Comparison of ENCODE assay signal across 24 mouse cellular contexts in the genomic region with DNA sequence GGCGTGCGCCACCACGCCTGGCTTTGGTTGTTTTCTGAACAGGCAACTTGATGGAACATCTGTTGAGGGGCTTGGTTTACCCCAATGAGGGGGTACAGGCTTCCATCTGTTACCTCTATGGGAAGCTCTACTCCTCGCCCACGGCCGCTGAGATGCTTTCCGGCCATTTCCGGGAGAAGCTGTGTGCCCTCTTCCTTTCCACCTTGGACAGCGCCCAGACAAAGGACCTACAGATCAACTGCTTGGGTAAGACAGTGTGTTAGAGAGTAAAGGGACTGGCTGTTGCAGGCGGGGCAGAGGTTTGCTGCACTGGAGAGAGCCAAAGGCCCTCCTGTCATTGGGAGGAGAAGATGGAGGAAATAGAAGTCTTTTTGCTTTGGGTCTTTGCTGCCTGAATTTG. TPM values are rescaled to one million over a fixed set of nuclear protein-coding genes. Genes with fewer than 3 reads are reported as not detected.
DNase-seq lines count a peak whose midpoint lies in the region; ATAC-seq lines count a peak whose summit lies in the region.
"Had no signal": no experiment of that assay in that cellular context is flagged by ENCODE, and none has a peak within 500 bp of the region (broad histone marks: within the 10 kb centered on the region; RNA-seq: fewer than 3 reads in every experiment).

No protein-coding gene starts in this region.

- WGBS in midbrain, embryonic 11.5 days = 61% methylated on average over 10 of the region's 10 CpGs
- 66% methylated on average over 10 of the region's 10 CpGs for WGBS in midbrain, embryonic 15.5 days
- 54% methylated on average over 10 of the region's 10 CpGs for WGBS in embryonic facial prominence, embryonic 11.5 days
- WGBS in forebrain, embryonic 13.5 days = 69% methylated on average over 10 of the region's 10 CpGs

- no peaks in the 10 kb centered on the region for H3K27me3 ChIP-seq in midbrain, embryonic 11.5 days (ENCODE audit: control insufficient read depth, insufficient read depth, low read length)
- H3K27me3 ChIP-seq in midbrain, embryonic 15.5 days (replicated peaks) = no peaks in the 10 kb centered on the region
- H3K27me3 ChIP-seq in embryonic facial prominence, embryonic 11.5 days (ENCODE audit: control insufficient read depth, insufficient read depth, low read length) = no peaks in the 10 kb centered on the region
- no peaks in the 10 kb centered on the region for H3K27me3 ChIP-seq in forebrain, embryonic 13.5 days
- H3K27me3 ChIP-seq: embryonic facial prominence, embryonic 13.5 days; hindbrain, embryonic 15.5 days; midbrain, embryonic 13.5 days had no signal

- no peak overlapping the region for H3K9ac ChIP-seq in midbrain, embryonic 11.5 days (ENCODE audit: low read length)
- H3K9ac ChIP-seq in midbrain, embryonic 15.5 days = no peak overlapping the region
- H3K9ac ChIP-seq in embryonic facial prominence, embryonic 11.5 days (replicated peaks; ENCODE audit: low read length) = no peak overlapping the region
- H3K9ac ChIP-seq in forebrain, embryonic 13.5 days = no peak overlapping the region
- H3K9ac ChIP-seq: embryonic facial prominence, embryonic 13.5 days; hindbrain, embryonic 15.5 days; liver, embryonic 14.5 days; midbrain, embryonic 13.5 days had no signal

- H3K4me3 ChIP-seq in midbrain, embryonic 11.5 days (ENCODE audit: low read depth, low read length) = no peak overlapping the region
- H3K4me3 ChIP-seq in midbrain, embryonic 15.5 days = no peak overlapping the region
- no peak overlapping the region for H3K4me3 ChIP-seq in embryonic facial prominence, embryonic 11.5 days (ENCODE audit: low read depth, low read length)
- no peak overlapping the region for H3K4me3 ChIP-seq in forebrain, embryonic 13.5 days
- H3K4me3 ChIP-seq: embryonic facial prominence, embryonic 13.5 days; hindbrain, embryonic 15.5 days; midbrain, embryonic 13.5 days had no signal

- DNase-seq in midbrain, embryonic 11.5 days (ENCODE audit: low spot score, missing footprints) = peak; percentile 35
- DNase-seq in NIH3T3 (ENCODE audit: low read depth) = peak; percentile 56
- DNase-seq in embryonic facial prominence, embryonic 11.5 days (ENCODE audit: low spot score) = peak; percentile 35
- no peak for DNase-seq in spleen, adult 18-20 months
- no peak for DNase-seq in left cerebral cortex, adult 9 months (ENCODE audit: low spot score in 2 of 2)
- DNase-seq: adrenal gland, postnatal 36 days; cerebellum, adult 18-20 months; cerebellum, postnatal 25 days; heart, adult 11 months; heart, postnatal 36 days; thymus, postnatal 25 days had no signal

- H3K4me1 ChIP-seq in midbrain, embryonic 11.5 days (ENCODE audit: control insufficient read depth, insufficient read depth, low read length) = no peaks in the 10 kb centered on the region
- H3K4me1 ChIP-seq in midbrain, embryonic 15.5 days = no peaks in the 10 kb centered on the region
- no peaks in the 10 kb centered on the region for H3K4me1 ChIP-seq in embryonic facial prominence, embryonic 11.5 days (ENCODE audit: control insufficient read depth, insufficient read depth, low read length)
- H3K4me1 ChIP-seq in forebrain, embryonic 13.5 days = no peaks in the 10 kb centered on the region
- H3K4me1 ChIP-seq: embryonic facial prominence, embryonic 13.5 days; hindbrain, embryonic 15.5 days; midbrain, embryonic 13.5 days had no signal

- no peaks in the 10 kb centered on the region for H3K9me3 ChIP-seq in midbrain, embryonic 11.5 days (ENCODE audit: control insufficient read depth, low read length)
- H3K9me3 ChIP-seq in midbrain, embryonic 15.5 days = no peaks in the 10 kb centered on the region
- H3K9me3 ChIP-seq in embryonic facial prominence, embryonic 11.5 days (replicated peaks; ENCODE audit: control insufficient read depth, low read length) = no peaks in the 10 kb centered on the region
- H3K9me3 ChIP-seq in forebrain, embryonic 13.5 days (replicated peaks) = no peaks in the 10 kb centered on the region
- H3K9me3 ChIP-seq: embryonic facial prominence, embryonic 13.5 days; hindbrain, embryonic 15.5 days; midbrain, embryonic 13.5 days had no signal

- ATAC-seq in midbrain, embryonic 11.5 days (ENCODE audit: low FRiP score) = no peak
- no peak for ATAC-seq in midbrain, embryonic 15.5 days (replicated peaks)
- no peak for ATAC-seq in embryonic facial prominence, embryonic 11.5 days (replicated peaks; ENCODE audit: insufficient number of reproducible peaks, low FRiP score, low TSS enrichment, low read depth)
- ATAC-seq in forebrain, embryonic 13.5 days = no peak
- ATAC-seq: activated CD4-positive, CD25-positive, alpha-beta regulatory T cell, adult 4 months; CD4-positive, CD25-positive, alpha-beta regulatory T cell, adult 4 months; intestine, embryonic 16.5 days; midbrain, embryonic 13.5 days had no signal

- H3K27ac ChIP-seq in midbrain, embryonic 11.5 days (ENCODE audit: low read depth, low read length) = no peak overlapping the region
- H3K27ac ChIP-seq in midbrain, embryonic 15.5 days = no peak overlapping the region
- H3K27ac ChIP-seq in embryonic facial prominence, embryonic 11.5 days (replicated peaks; ENCODE audit: low read depth, low read length) = no peak overlapping the region
- H3K27ac ChIP-seq in forebrain, embryonic 13.5 days = no peak overlapping the region
- H3K27ac ChIP-seq: embryonic facial prominence, embryonic 13.5 days; hindbrain, embryonic 15.5 days; liver, embryonic 14.5 days; midbrain, embryonic 13.5 days had no signal

- H3K36me3 ChIP-seq in midbrain, embryonic 11.5 days (ENCODE audit: control insufficient read depth, insufficient read depth, low read length) = no peaks in the 10 kb centered on the region
- H3K36me3 ChIP-seq in midbrain, embryonic 15.5 days (replicated peaks) = no peaks in the 10 kb centered on the region
- H3K36me3 ChIP-seq in embryonic facial prominence, embryonic 11.5 days (replicated peaks; ENCODE audit: control insufficient read depth, insufficient read depth, low read depth, low read length) = no peaks in the 10 kb centered on the region
- no peaks in the 10 kb centered on the region for H3K36me3 ChIP-seq in forebrain, embryonic 13.5 days (ENCODE audit: poor library complexity, severe bottlenecking)
- H3K36me3 ChIP-seq: embryonic facial prominence, embryonic 13.5 days; hindbrain, embryonic 15.5 days; midbrain, embryonic 13.5 days had no signal

- H3K4me2 ChIP-seq in midbrain, embryonic 11.5 days = no peak overlapping the region
- no peak overlapping the region for H3K4me2 ChIP-seq in midbrain, embryonic 15.5 days
- H3K4me2 ChIP-seq in embryonic facial prominence, embryonic 11.5 days (ENCODE audit: low read depth, low read length) = no peak overlapping the region
- H3K4me2 ChIP-seq in forebrain, embryonic 13.5 days = no peak overlapping the region
- H3K4me2 ChIP-seq: embryonic facial prominence, embryonic 13.5 days; hindbrain, embryonic 15.5 days; midbrain, embryonic 13.5 days had no signal

RNA-seq across cellular contexts. Expression of gene Mei1, which starts 10.1 kb away (rescaled TPM):
- polyA plus RNA-seq in midbrain, embryonic 11.5 days (2014; fragmentation: Nextera tagmentation; extraction: Ambion mirVana) = 0.04 TPM in 1 of 2 replicates, not detected in the other
- polyA plus RNA-seq in midbrain, embryonic 15.5 days (2015; fragmentation: Nextera tagmentation; extraction: Ambion mirVana) = 0.10 TPM in 1 of 2 replicates, not detected in the other
- not detected in 2 replicates for polyA plus RNA-seq in embryonic facial prominence, embryonic 11.5 days (2014; fragmentation: Nextera tagmentation; extraction: Ambion mirVana)
- 0.04 and 0.14 TPM in 2 replicates for polyA plus RNA-seq in forebrain, embryonic 13.5 days (2015; fragmentation: Nextera tagmentation; extraction: Ambion mirVana)
- polyA plus RNA-seq: activated CD4-positive, CD25-positive, alpha-beta regulatory T cell, adult 4 months; CD4-positive, CD25-positive, alpha-beta regulatory T cell, adult 4 months; embryonic facial prominence, embryonic 13.5 days; heart, embryonic 14.5 days; intestine, embryonic 16.5 days; kidney, embryonic 16.5 days; liver, embryonic 14.5 days; lung, embryonic 16.5 days; neural tube, embryonic 14.5 days had no signal

RNA-seq across cellular contexts. Expression of gene 4930407I10Rik, which starts 20.9 kb away (rescaled TPM):
- polyA plus RNA-seq in midbrain, embryonic 11.5 days (2014; fragmentation: Nextera tagmentation; extraction: Ambion mirVana) = not detected in 2 replicates
- polyA plus RNA-seq in midbrain, embryonic 15.5 days (2015; fragmentation: Nextera tagmentation; extraction: Ambion mirVana) = not detected in 2 replicates
- polyA plus RNA-seq in embryonic facial prominence, embryonic 11.5 days (2014; fragmentation: Nextera tagmentation; extraction: Ambion mirVana) = 0.06 TPM in 1 of 2 replicates, not detected in the other
- not detected in 2 replicates for polyA plus RNA-seq in forebrain, embryonic 13.5 days (2015; fragmentation: Nextera tagmentation; extraction: Ambion mirVana)
- polyA plus RNA-seq: activated CD4-positive, CD25-positive, alpha-beta regulatory T cell, adult 4 months; CD4-positive, CD25-positive, alpha-beta regulatory T cell, adult 4 months; heart, embryonic 14.5 days; hindbrain, embryonic 15.5 days; intestine, embryonic 16.5 days; kidney, embryonic 16.5 days; liver, embryonic 14.5 days; lung, embryonic 16.5 days; midbrain, embryonic 13.5 days; neural tube, embryonic 14.5 days had no signal

RNA-seq across cellular contexts. Expression of gene Snu13, which starts 32.5 kb away (rescaled TPM):
- polyA plus RNA-seq in midbrain, embryonic 11.5 days (2014; fragmentation: Nextera tagmentation; extraction: Ambion mirVana) = 275 and 283 TPM in 2 replicates
- polyA plus RNA-seq in midbrain, embryonic 15.5 days (2015; fragmentation: Nextera tagmentation; extraction: Ambion mirVana) = 231 and 247 TPM in 2 replicates
- 342 and 357 TPM in 2 replicates for polyA plus RNA-seq in embryonic facial prominence, embryonic 11.5 days (2014; fragmentation: Nextera tagmentation; extraction: Ambion mirVana)
- 270 and 290 TPM in 2 replicates for polyA plus RNA-seq in forebrain, embryonic 13.5 days (2015; fragmentation: Nextera tagmentation; extraction: Ambion mirVana)

RNA-seq across cellular contexts. Expression of gene Desi1, which starts 46.2 kb away (rescaled TPM):
- 33.7 and 37.8 TPM in 2 replicates for polyA plus RNA-seq in midbrain, embryonic 11.5 days (2014; fragmentation: Nextera tagmentation; extraction: Ambion mirVana)
- 50.6 and 50.9 TPM in 2 replicates for polyA plus RNA-seq in midbrain, embryonic 15.5 days (2015; fragmentation: Nextera tagmentation; extraction: Ambion mirVana)
- 26.9 and 31.6 TPM in 2 replicates for polyA plus RNA-seq in embryonic facial prominence, embryonic 11.5 days (2014; fragmentation: Nextera tagmentation; extraction: Ambion mirVana)
- 36.7 and 38.4 TPM in 2 replicates for polyA plus RNA-seq in forebrain, embryonic 13.5 days (2015; fragmentation: Nextera tagmentation; extraction: Ambion mirVana)

RNA-seq across cellular contexts. Expression of gene Ccdc134, which starts 47.8 kb away (rescaled TPM):
- polyA plus RNA-seq in midbrain, embryonic 11.5 days (2014; fragmentation: Nextera tagmentation; extraction: Ambion mirVana) = 17.2 and 18.5 TPM in 2 replicates
- polyA plus RNA-seq in midbrain, embryonic 15.5 days (2015; fragmentation: Nextera tagmentation; extraction: Ambion mirVana) = 12.2 and 12.7 TPM in 2 replicates
- 19.9 and 21.0 TPM in 2 replicates for polyA plus RNA-seq in embryonic facial prominence, embryonic 11.5 days (2014; fragmentation: Nextera tagmentation; extraction: Ambion mirVana)
- 15.2 and 15.9 TPM in 2 replicates for polyA plus RNA-seq in forebrain, embryonic 13.5 days (2015; fragmentation: Nextera tagmentation; extraction: Ambion mirVana)

Comparison
In these comparisons a context has a peak if more than half of its experiments do, and no peak if none do; other contexts are left out.
1. DNase-seq: peak in midbrain, embryonic 11.5 days (single experiment), NIH3T3 (single experiment) and embryonic facial prominence, embryonic 11.5 days (single experiment); none in spleen, adult 18-20 months (0 of 2) and left cerebral cortex, adult 9 months (0 of 2).